Mouse (Mus musculus) kidney, adult 11 months (tissue): ENCODE measurements around the gene Clic1.

Source experiments
- DNase-seq: peaks from one replicate; pipeline ENCODE4 v3.0.0; 2022

Gene Clic1

GRCm38 (mm10) chr17:35092403-35093198 lies 42.8 kb downstream of the Clic1 start:
- no peak for DNase-seq

GRCm38 (mm10) chr17:35094475-35095365 lies 45.0 kb downstream of the Clic1 start:
- DNase-seq, result no peak

GRCm38 (mm10) chr17:35096597-35096996 lies 46.8 kb downstream of the Clic1 start:
- no peak for DNase-seq

- DNase-seq, result no peak
Observed at GRCm38 (mm10) chr17:35097164-35097655, 47.4 kb downstream of the Clic1 start.

GRCm38 (mm10) chr17:35100196-35100765 lies 50.5 kb downstream of the Clic1 start:
- peak; percentile 49 for DNase-seq

- no peak for DNase-seq
Observed at GRCm38 (mm10) chr17:35101161-35101560, 51.4 kb downstream of the Clic1 start.

GRCm38 (mm10) chr17:35102299-35102698 lies 52.5 kb downstream of the Clic1 start:
- DNase-seq, result no peak

GRCm38 (mm10) chr17:35103221-35103690 lies 53.5 kb downstream of the Clic1 start:
- DNase-seq, result peak; percentile 85

GRCm38 (mm10) chr17:35104079-35104478 lies 54.3 kb downstream of the Clic1 start:
- no peak for DNase-seq

GRCm38 (mm10) chr17:35104754-35105153 lies 55.0 kb downstream of the Clic1 start:
- no peak for DNase-seq

GRCm38 (mm10) chr17:35105740-35106389 lies 56.1 kb downstream of the Clic1 start:
- DNase-seq, result peak; percentile 46

- no peak for DNase-seq
Observed at GRCm38 (mm10) chr17:35106522-35106921, 56.8 kb downstream of the Clic1 start.

GRCm38 (mm10) chr17:35108097-35108496 lies 58.3 kb downstream of the Clic1 start, which contains the start of gene Ly6g5c:
Gene Ly6g5c, plus strand, starts transcription at chr17:35108279.
- no peak for DNase-seq
